Mouse (Mus musculus) erythroid progenitor cell, adult 5-6 weeks (primary cell): ENCODE data around the gene Cep112. TPM values are rescaled to one million over a fixed set of nuclear protein-coding genes. Genes with fewer than 3 reads are reported as not detected.
"Not testable (repeated sequence)": the region's sequence is repeated elsewhere in the genome, so short reads cannot be mapped to it uniquely, and the experiment has no call there.

Source experiments
- ATAC-seq: replicated peaks from 2 replicates; pipeline ENCODE4 v1.8.0; 2016; ENCODE audit warnings: moderate number of reproducible peaks, mild to moderate bottlenecking, moderate TSS enrichment, inconsistent platforms; ENCODE audit not compliant: poor library complexity, low FRiP score, severe bottlenecking
- total RNA-seq, 2 experiments: library from RNA; stranded (forward) in 1 of 2; stranded (reverse) in 1 of 2; fragments of 150-400 nt in 1 of 2; fragments of 186-747, 209-891 nt in 1 of 2; gene quantifications; 2 replicates each; pipeline versions ENCODE4 v1.2.3 to v1.2.4; 2015 to 2017; ENCODE audit warnings: low replicate concordance in 2 of 2

The Cep112 gene
- total RNA-seq, 2 experiments from 2014 or later: not detected

DNA sequence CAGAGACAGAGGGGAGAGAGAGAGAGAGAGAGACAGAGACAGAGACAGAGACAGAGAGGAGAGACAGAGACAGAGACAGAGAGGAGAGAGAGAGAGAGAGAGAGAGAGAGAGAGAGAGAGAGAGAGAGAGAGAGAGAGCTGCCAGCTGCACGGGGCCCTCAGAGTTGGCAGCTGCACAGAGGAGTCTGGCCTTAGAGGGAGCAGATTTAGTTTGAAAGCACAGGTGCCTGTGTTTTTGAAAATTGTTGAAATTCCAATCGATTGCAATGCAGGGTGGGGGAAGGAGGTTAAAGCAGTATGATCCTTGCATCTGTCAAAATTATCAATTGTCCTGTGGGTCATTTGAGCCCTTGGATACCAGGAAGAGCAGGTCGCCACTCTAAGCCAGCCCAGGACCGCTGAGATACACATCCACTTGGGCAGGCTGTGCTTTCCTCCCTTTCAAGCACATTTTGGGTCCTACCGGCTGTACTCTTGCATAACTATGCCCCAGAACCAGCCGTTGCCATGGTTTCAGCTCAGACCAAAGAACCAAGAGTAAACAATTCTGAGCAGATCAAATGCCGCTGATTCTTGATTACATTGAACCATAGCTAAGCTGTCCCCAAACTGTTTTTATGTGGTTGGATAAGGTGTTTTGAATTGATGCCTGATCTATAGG lies 432.8 kb downstream of the Cep112 start:
- no peak for ATAC-seq

DNA sequence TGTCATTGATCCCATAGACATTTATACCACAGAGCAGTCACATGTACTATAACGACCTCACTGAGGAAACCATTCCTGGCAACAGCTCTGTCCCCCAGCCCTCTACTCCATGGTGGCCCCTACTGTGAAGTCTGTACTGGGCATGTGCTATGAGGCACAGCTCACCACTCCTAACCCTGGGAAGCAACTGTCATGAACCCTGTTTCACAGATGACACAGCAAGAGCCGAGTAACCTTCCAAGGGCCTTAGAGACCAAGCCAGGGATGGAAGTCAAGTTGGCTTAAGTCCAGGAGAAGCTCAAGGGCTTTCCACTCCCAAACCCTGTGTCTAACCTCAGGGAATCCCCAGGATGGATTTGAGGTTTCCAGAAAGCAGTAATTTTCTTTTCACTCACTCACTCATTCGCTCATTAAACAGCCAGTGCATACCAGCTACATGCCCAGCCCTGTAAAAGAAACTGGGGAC lies 433.4 kb downstream of the Cep112 start:
- ATAC-seq: no peak

DNA sequence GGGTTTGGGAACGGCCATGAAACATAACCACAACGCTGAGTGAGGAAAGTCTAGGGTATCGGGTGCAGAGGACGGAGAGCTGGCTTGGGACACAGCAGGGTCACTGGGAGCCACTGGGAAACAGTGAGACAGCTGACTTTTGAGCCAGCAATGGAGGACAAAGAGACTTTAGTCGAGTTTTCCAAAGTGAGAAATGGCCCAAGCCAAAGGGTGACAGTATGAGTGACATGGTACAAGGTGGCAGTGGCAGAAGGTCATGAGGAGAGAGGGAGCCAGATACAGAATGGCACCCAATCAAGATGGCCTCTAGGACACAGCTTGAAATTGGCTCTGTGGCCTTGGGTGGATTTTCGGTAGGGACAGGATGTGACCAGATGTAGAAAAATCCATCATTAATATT lies 433.9 kb downstream of the Cep112 start:
- ATAC-seq: no peak

DNA sequence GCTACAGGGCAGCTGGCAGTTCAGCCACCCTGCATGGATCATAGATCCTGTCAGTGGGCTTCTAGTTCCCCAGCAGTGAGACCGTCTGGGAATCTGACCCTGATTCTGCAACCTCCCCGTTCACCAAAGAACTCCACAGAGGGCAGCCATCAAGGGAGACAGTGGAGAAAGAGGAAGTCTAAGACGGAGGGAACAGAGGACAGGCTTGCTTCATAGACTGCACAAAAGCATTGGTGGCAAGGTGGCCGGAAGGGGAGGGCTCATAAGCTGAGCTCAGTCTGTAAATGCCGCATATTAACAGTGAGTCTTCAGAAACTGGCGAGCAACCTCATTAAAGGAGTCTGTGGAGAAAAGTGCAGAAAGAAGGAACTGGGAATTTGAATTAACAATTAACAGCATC lies 437.4 kb downstream of the Cep112 start:
- no peak for ATAC-seq

DNA sequence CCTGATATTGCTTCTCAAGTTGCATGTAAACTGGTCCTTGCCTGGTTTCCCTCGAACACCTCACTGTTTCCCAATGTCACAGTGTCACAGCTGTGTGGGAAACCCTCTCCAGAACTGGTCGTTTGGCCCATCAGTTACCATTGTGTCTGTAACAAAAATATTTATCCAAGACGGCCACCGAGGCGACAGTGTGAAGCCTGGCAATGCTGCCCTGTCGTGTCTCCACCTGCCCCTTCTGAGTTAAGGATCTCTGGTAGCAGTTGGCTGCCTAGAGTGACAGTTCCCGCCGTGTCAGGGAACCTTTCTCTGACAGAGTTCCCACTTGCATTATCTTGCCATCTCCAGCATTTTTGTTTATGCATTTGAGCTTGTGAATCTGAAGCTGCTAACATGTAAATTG lies 440.8 kb downstream of the Cep112 start:
- ATAC-seq: no peak

DNA sequence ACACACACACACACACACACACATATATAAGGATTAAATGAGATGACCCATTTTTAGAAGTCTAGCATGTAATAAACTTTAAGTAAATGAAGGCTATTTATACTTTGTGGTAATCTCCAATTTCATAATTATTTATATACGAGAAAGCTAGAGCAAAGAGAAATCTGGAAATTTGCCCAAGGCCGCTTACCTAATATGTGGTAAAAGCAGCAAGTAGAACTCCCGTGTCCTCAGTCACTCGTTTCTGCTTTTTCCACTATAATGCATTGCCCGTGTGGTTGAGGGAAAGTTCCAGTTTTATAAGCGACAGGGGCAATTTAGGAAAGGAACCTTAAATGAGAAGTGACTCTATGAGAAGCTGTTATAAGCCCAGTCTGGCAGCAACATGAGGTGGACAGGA lies 442.5 kb downstream of the Cep112 start:
- ATAC-seq: no peak

DNA sequence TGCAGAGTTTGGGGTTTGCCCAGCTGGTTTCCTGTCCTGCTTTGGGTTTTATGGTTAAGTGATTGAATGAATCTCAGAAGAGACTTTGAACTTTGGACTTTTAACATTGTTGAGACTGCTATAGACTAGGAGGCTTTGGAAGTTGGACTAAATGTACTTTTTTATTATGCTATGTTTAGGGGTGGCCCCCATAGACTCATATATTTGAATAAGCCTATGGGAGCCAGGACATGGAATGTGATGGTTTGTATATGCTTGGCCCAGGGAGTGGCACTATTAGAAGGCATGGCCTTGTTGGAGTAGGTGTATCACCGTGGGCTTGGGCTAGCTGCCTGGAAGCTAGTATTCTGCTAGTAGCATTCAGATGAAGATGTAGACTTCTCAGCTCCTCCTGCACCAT lies 446.3 kb downstream of the Cep112 start:
- not testable (repeated sequence) for ATAC-seq

DNA sequence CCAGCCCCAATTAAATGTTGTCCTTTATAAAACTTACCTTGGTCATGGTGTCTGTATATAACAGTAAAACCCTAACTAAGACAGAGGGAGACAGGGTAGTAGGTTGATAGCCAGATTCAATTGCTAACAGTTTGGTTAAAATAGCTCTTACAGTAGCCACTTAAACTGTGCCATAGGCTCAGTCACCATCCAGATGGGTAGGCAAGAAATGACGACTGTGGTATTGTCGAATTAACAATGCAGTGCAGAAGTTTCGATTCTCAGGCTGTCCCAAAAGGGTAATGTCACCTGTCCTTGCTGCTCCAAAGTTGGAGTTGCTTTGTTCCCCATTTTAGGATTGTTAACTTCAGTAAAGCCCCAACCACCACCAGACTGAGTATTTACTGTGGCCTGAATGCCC lies 446.8 kb downstream of the Cep112 start:
- no peak for ATAC-seq

DNA sequence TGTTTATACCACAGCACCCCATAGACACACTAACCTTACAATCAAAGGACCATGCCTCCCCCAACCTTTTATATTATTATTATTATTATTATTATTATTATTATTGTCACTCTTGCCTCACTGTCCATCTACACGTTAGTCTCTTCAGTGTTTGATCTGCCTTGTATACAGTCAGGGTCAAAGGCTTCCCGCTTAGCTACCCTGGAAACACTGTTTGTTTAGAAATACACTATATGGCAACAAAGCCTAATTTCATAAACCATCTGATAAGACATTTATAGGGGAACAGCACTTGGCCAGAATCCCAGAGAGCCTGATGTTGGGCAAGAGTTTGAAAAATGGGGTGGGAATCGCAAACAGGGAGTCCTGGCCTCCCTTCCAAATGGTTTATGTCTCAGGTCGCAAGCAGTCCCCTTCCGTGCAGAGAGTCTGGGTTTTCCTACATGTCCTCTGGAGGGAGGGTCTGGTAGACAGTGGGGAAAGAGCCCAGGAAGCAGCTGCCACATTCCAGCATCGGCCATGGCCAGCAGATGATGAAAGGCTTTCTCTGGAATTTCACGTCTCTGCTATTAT lies 451.7 kb downstream of the Cep112 start:
- ATAC-seq: no peak

DNA sequence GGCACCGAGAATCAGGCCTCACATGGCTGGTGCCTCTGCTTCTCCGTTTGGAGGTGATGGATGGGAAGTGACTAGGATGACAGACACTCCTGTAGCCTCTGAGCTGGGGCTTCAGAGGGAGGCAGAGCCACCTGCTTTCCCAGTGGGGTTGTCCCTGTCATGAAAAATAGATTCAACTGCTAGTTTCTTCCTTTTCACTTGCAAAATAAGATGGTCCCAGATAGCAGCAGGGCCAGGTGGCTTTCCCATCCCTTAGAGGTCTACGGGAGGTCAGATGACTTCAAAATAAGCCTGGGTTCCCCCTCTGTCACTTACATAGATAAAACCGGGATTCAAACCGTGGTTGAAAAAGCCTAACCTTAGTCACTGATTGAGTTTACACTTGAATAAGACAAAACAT lies 452.5 kb downstream of the Cep112 start:
- no peak for ATAC-seq

DNA sequence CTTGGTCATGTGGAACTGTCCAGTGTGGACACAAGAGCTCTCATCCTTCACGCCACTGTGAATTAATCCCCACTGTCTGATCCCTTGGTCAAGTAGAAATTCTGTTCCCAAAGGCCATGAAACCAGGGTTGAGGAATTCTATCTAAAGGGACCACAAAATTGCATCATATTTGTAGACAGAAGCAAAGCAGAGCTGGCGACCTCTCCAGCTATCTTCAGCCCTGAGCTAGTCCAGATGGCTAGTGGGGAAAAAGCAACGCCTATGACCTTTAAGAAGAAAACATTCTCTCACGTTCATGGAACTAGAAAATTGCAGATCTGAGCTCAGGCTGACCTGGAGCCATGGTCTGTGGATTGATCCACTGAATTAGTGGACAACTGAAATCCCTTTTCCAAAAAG lies 455.6 kb downstream of the Cep112 start:
- no peak for ATAC-seq

DNA sequence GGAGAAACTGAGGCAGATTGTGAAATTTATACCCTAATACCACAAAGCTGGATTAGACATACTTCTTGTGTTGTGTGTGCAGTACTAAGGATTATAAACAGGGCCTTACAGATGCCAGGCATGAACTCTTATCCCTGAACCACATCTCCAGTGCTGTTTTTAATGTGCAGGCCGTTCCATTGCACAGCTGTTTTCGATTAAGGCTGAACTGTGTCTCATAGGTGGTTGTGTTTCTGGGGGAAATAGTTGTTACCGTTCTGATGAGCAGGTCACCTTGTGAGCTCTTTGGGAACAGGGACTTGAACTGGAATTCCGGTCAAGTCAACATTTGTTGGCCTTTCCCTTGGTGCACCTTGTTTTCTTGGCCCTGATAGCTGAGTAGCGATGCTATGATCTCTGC lies 456.7 kb downstream of the Cep112 start:
- ATAC-seq: no peak

DNA sequence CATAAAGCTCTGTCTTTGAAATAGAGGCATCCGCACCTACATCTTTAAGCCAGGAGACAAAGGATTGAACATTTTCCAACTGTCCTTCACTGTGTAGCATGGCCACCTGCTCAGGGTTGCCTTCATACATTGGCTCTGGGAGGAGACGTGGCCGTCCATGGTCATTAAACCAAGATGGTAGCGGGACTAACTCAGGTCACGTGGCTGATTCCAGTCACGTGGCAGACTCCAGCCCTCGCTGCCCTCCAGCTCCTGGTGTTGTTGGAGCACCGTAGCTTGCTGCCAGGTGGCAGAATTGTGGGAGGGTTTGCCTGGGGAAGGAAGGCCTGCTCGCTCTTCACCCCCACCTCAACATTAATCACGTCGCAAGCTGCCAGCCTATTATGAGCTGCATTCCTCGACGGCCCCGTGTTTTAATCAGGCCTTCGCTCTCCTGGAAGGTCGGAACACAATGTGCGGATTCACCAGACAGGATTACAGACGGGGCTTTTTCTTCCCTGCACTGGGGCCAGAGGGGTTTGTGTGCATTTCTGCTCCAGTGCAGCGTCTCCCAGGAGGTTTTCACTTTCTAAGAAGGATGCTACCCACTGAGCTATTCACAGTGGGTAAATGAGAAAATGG lies 460.4 kb downstream of the Cep112 start:
- no peak for ATAC-seq

DNA sequence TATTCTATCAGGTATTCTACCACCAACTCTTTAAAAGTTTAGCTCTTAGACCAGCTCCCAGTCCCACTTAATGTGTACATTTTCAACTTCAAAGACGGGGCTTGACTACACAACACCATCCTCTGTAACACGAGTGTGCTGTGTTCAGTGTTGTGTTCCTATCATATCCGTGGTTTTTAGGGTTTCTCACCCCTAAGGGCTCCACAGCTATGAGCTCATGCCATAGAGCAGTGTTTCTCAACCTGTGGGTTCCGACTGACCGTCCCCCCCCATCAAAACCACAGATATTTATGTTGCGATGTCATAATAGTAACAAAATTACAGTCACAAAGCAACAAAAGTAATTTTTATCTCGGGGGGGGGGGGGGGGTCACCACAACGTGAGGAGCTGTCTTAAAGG lies 461.1 kb downstream of the Cep112 start:
- no peak for ATAC-seq

DNA sequence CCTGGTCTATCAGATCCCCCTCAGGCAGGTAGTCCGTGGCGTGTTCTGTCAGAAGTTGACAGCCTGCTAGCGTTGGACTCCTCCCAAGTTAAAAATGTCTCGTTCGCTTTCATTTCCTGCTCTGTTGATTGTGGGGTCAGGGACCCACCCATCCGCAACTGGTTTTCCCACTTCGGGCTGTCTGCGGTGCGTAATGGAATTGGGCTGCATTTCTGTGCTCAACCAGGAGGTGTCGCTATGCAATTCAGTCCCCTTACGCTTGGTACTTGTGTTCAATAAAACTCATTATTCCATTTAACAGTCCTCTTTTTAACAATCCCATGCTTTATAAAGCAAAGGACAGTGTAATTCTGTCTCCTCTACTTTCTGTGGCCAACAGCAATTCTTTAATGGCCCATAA lies 464.1 kb downstream of the Cep112 start:
- ATAC-seq: no peak

DNA sequence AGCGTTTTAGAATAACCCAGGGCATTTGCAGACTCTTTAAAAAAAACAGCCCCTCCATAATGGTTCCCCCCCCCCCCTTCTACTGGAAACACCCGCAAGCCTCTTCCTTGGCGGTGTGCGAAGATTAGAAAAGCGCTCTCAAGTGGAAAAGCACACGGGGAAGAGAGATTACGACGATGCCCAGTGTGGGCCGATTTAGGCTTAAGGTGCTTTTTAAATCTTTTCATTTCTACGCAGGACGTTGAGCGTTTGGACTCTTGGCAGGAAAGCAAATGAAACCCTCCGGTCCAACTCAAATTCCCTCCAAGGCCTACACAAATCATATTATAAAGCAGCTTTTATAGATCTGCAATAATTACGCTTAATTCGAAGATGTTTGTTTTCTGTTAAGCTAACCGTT lies 465.6 kb downstream of the Cep112 start:
- no peak for ATAC-seq

DNA sequence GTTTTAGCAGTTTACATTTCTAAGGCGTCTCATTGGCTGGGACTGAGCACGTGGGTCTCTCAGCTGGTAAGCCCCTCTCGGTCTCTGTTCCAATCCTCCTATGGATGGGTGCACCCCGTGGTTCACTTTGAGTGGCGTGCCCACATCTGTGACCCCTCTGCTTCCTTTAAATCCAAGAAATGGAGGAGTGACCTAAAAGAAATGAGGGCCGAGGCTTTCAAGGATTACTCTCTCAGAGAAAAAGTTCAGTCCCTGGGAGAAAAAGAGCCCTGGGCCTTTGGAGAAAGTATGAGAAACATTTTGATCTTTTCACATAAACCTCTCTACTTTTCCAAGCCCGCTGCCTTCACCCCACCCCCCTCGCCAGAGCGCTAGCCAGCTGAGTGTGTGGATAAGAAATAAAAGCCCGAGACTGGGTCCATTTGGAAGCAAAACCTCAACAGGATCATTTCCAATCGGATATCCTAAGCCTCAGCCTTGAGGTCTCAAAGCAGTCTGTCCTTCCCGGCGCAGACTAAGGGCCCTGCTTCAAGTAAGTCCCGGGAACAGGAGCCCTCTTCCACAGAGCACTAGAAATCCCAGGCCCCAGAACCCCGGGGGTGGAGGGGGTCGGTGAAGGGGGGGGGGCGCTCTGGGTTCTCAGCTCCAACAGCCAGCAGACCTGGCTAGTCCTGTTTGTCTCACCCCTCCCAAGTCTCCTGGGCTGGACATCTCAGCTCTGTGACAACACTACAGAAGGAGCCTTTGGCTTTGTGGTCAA lies 466.3 kb downstream of the Cep112 start:
- ATAC-seq: no peak

DNA sequence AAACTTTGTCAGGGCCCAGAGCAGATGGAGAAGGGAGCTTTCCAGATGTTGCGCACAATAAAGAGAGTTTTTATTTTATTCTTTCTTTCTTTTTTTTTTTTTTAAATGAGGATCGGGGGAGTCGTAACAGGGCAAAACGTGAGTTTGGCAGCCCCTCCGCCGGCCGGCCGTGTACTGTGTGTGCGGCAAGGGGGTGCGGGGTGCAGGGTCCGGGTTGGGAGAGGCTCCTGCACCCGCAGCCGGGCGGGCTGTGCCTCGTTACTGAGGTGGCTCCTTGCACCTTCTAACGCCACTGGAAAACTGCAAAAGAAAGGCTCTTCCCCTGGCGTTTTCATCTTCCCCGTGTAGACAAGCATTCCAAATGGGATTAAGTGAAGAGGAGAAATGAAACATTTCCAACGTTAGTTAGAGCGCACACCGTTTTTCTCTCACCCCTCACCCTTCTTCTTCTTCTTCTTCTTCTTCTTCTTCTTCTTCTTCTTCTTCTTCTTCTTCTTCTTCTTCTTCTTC lies 466.9 kb downstream of the Cep112 start:
- no peak for ATAC-seq

DNA sequence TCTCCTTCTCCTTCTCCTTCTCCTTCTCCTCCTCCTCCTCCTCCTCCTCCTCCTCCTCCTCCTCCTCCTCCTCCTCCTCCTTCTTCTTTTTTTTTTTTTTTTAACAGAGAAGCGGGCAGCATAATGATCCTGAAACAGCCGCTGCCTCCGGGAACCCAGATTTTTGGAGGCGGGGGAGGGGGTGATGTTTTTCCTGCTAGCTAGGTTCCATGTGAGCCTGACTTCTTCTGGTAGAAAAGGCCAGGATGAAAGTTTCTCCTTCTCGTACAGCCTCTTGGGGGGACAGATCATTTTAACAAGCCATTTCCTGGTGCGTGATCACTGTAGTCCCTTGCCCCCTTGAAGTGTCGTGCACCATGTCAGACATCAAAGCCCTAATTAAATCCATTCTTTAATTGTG lies 467.4 kb downstream of the Cep112 start:
- ATAC-seq: no peak

DNA sequence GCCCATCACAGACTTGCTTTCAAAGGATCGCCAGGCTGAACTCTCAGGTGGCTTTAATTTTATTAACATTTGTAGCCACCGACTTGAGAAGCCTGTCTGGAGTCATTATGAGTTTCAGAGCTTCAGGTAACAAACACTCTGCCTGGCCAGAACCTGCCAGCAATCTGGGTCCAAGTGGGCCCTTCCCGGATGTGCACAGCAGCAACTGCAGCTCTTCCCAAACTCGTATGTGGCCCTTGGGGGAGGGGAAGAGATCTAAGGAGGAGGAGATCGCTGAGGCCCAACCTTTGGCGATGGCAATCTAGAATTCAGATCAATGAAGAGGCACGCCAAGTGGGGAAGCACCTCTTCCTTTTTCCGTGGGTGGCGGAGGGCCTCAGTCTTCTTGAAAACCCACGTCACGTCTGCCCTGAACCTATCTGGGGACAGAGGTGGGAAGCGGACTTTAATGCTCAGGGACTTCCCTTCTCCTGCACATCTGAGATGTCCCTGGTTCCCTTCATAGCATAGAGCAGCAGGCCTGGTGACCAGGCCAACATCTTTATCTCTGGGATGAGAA lies 468.3 kb downstream of the Cep112 start:
- ATAC-seq: no peak
